Mouse (Mus musculus) embryonic facial prominence, embryonic 14.5 days (tissue): Measurements from ENCODE around the gene Polh. TPM values are rescaled to one million over a fixed set of nuclear protein-coding genes. Genes with fewer than 3 reads are reported as not detected.

ENCODE experiments used
- ATAC-seq: fragments of 200-750 bp; cut with Nextera tagmentation; 2 replicates; pipeline ENCODE4 v1.8.0; 2017; ENCODE audit warnings: low read depth, moderate number of reproducible peaks, moderate TSS enrichment
- DNase-seq: peaks from one replicate; pipeline ENCODE4 v3.0.0-alpha.2; 2015; ENCODE audit warnings: low spot score
- H3K27ac ChIP-seq: fragments of 300-500 bp; sonication (generic); replicated peaks from 2 replicates; pipeline ENCODE4 v1.5.1; 2014; ENCODE audit warnings: low read depth, mild to moderate bottlenecking, low read length, moderate library complexity
- H3K27me3 ChIP-seq: fragments of 300-500 bp; sonication (generic); replicated peaks from 2 replicates; pipeline ENCODE4 v1.6.1; 2014; ENCODE audit warnings: low read length; ENCODE audit not compliant: control insufficient read depth, insufficient read depth
- H3K36me3 ChIP-seq: fragments of 300-500 bp; sonication (generic); 2 replicates; pipeline ENCODE4 v1.6.1; 2014; ENCODE audit warnings: low read length, mixed read lengths; ENCODE audit not compliant: control insufficient read depth, insufficient read depth
- H3K4me1 ChIP-seq: fragments of 300-500 bp; sonication (generic); 2 replicates; pipeline ENCODE4 v1.6.1; 2014; ENCODE audit warnings: antibody characterized with exemption, low read length; ENCODE audit not compliant: control insufficient read depth, insufficient read depth
- H3K4me2 ChIP-seq: fragments of 300-500 bp; sonication (generic); 2 replicates; pipeline ENCODE4 v1.6.1; 2014; ENCODE audit warnings: low read depth, mild to moderate bottlenecking, low read length, moderate library complexity, mixed read lengths
- H3K4me3 ChIP-seq: fragments of 300-500 bp; sonication (generic); 2 replicates; pipeline ENCODE4 v1.5.1; 2014; ENCODE audit warnings: low read depth, mild to moderate bottlenecking, low read length
- H3K9ac ChIP-seq: fragments of 300-500 bp; sonication (generic); 2 replicates; pipeline ENCODE4 v1.6.1; 2014; ENCODE audit warnings: low read depth, mild to moderate bottlenecking, low read length, moderate library complexity, mixed read lengths
- H3K9me3 ChIP-seq: fragments of 300-500 bp; sonication (generic); 2 replicates; pipeline ENCODE4 v1.6.1; 2016; ENCODE audit warnings: low read length; ENCODE audit not compliant: control insufficient read depth
- WGBS: fragments of 180-500 bp; shearing (Covaris S2); extraction: QIAGEN DNeasy Blood & Tissue Kit; methylation state at CpG from one replicate; pipeline ENCODE4 v1.1.7; 2014; 5-methylcytosine and 5-hydroxymethylcytosine counted together
- polyA plus RNA-seq: library from polyadenylated mRNA; unstranded; fragments of >200 nt; fragmentation: Nextera tagmentation; extraction: Ambion mirVana; gene quantifications from 2 replicates; pipeline ENCODE4 v1.2.1, GENCODE M21; 2014

Gene Polh
- polyA plus RNA-seq, 1 experiment from 2014 or later, result 9.4 TPM

DNA sequence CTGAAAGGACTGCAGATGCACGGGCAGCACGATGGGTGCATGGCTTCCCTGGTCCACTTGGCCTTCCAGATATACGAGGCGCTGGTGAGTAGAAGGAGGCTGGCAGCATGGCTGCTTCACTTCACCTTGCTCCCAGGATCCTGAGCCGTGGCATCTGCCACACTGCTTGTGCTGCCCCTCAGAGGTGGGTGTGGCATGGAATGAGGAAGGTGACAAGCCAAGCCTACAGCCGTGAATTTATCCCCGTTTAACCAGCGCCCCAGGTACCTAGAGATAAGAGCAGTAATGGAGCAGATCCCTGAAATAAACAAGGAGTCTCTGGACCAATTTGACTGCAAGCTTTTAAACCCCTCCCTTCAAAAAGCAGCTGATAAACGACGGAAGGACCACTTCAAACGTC lies 39.0 kb upstream of the Polh start:
- DNase-seq, result no peak
- Histone ChIP-seq H3K4me1 (no peaks in the 10 kb centered on the region), H3K9me3 (no peaks in the 10 kb centered on the region), H3K4me2 (no peak overlapping the region), H3K9ac (no peak overlapping the region), H3K27ac (no peak overlapping the region), H3K4me3 (no peak overlapping the region), H3K36me3 (peaks cover 99% of the 10 kb centered on the region), H3K27me3 (no peaks in the 10 kb centered on the region)
- 77% methylated on average over 11 of the region's 11 CpGs for WGBS
- no peak for ATAC-seq

- WGBS, result 97% methylated on average over 14 of the region's 15 CpGs
Measured at GRCm38 (mm10) chr17:46239516-46240114, 37.2 kb upstream of the Polh start.

GRCm38 (mm10) chr17:46237480-46237879 lies 35.0 kb upstream of the Polh start:
- no peak overlapping the region for H3K9ac ChIP-seq
- H3K27me3 ChIP-seq, result no peaks in the 10 kb centered on the region
- no peak overlapping the region for H3K27ac ChIP-seq
- no peak overlapping the region for H3K4me2 ChIP-seq
- H3K9me3 ChIP-seq, result no peaks in the 10 kb centered on the region
- DNase-seq, result no peak
- H3K4me3 ChIP-seq, result no peak overlapping the region
- no peaks in the 10 kb centered on the region for H3K4me1 ChIP-seq
- peaks cover 91% of the 10 kb centered on the region for H3K36me3 ChIP-seq
- ATAC-seq, result no peak
- 81% methylated on average over 5 of the region's 5 CpGs for WGBS

More at GRCm38 (mm10) chr17:46239516-46240114, 37.2 kb upstream of the Polh start:
- no peak overlapping the region for H3K9ac ChIP-seq
- no peak for ATAC-seq
- H3K27ac ChIP-seq, result no peak overlapping the region
- no peak overlapping the region for H3K4me2 ChIP-seq
- H3K27me3 ChIP-seq, result no peaks in the 10 kb centered on the region
- H3K4me1 ChIP-seq, result no peaks in the 10 kb centered on the region
- no peak for DNase-seq
- H3K36me3 ChIP-seq, result peaks cover 92% of the 10 kb centered on the region
- H3K9me3 ChIP-seq, result no peaks in the 10 kb centered on the region
- no peak overlapping the region for H3K4me3 ChIP-seq

- ATAC-seq, result no peak
- DNase-seq, result no peak
- Histone ChIP-seq H3K4me3 (no peak overlapping the region), H3K9ac (no peak overlapping the region), H3K4me1 (no peaks in the 10 kb centered on the region), H3K27ac (no peak overlapping the region), H3K27me3 (no peaks in the 10 kb centered on the region), H3K4me2 (no peak overlapping the region), H3K9me3 (no peaks in the 10 kb centered on the region), H3K36me3 (peaks cover 87% of the 10 kb centered on the region)
- 92% methylated on average over 6 of the region's 6 CpGs for WGBS
Measured at GRCm38 (mm10) chr17:46237079-46237478, 34.6 kb upstream of the Polh start.

DNA sequence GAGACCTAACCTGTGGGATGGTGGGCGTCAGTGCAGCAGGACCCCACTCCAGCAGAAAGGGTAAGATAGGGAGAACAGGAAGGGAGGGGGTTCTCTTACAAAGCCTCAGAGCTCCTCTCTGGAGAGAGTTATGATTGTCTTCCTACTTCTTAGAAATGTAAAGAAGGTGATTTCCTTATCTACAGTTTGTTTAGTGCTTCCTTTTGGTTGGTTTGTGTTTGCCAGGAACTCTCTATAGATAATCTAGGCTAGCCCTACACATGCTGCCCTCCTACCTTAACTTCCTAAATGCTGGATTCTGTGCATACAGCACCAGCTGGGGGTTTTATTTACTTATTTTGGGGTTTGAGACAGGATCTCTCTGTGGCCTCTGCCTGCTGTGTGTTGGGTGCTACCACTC lies 33.6 kb upstream of the Polh start:
- WGBS, result 79% methylated on average over 1 of the region's 1 CpGs

DNA sequence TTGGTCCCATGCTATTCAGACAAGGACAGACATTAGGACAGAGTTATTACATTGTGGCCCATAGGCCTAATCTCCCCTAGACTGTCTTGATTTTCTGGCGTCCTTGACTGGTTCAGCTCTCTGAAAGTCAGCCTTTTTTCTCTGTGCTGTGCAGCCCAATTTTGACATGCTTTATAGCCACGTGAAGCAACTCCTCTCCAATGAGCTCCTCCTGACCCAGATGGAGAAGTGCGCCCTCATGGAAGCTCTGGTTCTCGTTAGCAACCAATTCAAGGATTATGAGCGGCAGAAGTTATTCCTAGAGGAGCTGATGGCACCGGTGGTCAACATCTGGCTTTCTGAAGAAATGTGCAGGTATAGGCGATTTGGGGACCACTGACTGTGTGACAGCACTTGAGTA lies 25.1 kb upstream of the Polh start:
- 64% methylated on average over 7 of the region's 7 CpGs for WGBS

More for the DNA sequence above, 33.6 kb upstream of the Polh start:
- Histone ChIP-seq H3K9me3 (no peaks in the 10 kb centered on the region), H3K9ac (no peak overlapping the region), H3K27ac (no peak overlapping the region), H3K36me3 (peaks cover 84% of the 10 kb centered on the region), H3K4me2 (no peak overlapping the region), H3K4me1 (no peaks in the 10 kb centered on the region), H3K4me3 (no peak overlapping the region), H3K27me3 (no peaks in the 10 kb centered on the region)
- DNase-seq, result no peak
- ATAC-seq, result no peak

GRCm38 (mm10) chr17:46221601-46222000 lies 19.2 kb upstream of the Polh start:
- Histone ChIP-seq H3K27me3 (no peaks in the 10 kb centered on the region), H3K9me3 (no peaks in the 10 kb centered on the region), H3K9ac (no peak overlapping the region), H3K4me1 (no peaks in the 10 kb centered on the region), H3K27ac (no peak overlapping the region), H3K36me3 (peaks cover 99% of the 10 kb centered on the region), H3K4me2 (no peak overlapping the region), H3K4me3 (no peak overlapping the region)
- WGBS, result 81% methylated on average over 3 of the region's 3 CpGs
- ATAC-seq, result no peak
- no peak for DNase-seq

More for the DNA sequence above, 25.1 kb upstream of the Polh start:
- ATAC-seq, result no peak
- DNase-seq, result no peak
- Histone ChIP-seq H3K9ac (no peak overlapping the region), H3K27ac (no peak overlapping the region), H3K4me2 (no peak overlapping the region), H3K4me3 (no peak overlapping the region), H3K9me3 (no peaks in the 10 kb centered on the region), H3K27me3 (no peaks in the 10 kb centered on the region), H3K36me3 (peaks cover 91% of the 10 kb centered on the region), H3K4me1 (no peaks in the 10 kb centered on the region)

GRCm38 (mm10) chr17:46210550-46210949 lies 8.1 kb upstream of the Polh start:
- no peak overlapping the region for H3K4me3 ChIP-seq
- 84% methylated on average over 3 of the region's 3 CpGs for WGBS

DNA sequence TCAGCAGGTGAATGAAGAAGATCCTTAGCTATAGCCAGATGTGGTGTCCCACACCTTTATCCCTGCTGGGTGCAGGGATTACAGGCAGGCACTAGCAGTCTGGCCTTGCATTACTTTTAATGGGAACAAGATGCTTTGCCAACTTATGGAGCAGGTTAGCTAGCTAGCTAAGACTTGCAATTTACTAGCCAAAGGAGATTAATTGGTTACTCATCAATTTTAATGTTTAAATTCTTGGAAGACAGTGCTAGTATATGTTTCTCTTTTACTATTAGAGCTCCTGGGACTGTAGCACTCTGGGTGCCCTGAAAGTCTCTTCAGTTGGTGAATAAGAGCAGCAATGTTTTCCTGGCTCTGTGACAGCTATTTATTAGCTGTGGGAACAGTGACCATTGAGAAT lies 4.2 kb upstream of the Polh start:
- H3K4me2 ChIP-seq, result no peak overlapping the region
- ATAC-seq, result no peak

More at GRCm38 (mm10) chr17:46210550-46210949, 8.1 kb upstream of the Polh start:
- DNase-seq (no peak), ATAC-seq (no peak)
- Histone ChIP-seq H3K36me3 (peaks cover 97% of the 10 kb centered on the region), H3K4me2 (no peak overlapping the region), H3K27ac (no peak overlapping the region), H3K27me3 (no peaks in the 10 kb centered on the region), H3K4me1 (no peaks in the 10 kb centered on the region), H3K9ac (no peak overlapping the region), H3K9me3 (no peaks in the 10 kb centered on the region)

More for the DNA sequence above, 4.2 kb upstream of the Polh start:
- H3K9me3 ChIP-seq, result no peaks in the 10 kb centered on the region
- H3K27me3 ChIP-seq, result no peaks in the 10 kb centered on the region
- peaks cover 67% of the 10 kb centered on the region for H3K36me3 ChIP-seq
- H3K27ac ChIP-seq, result no peak overlapping the region
- H3K4me1 ChIP-seq, result peaks cover 11% of the 10 kb centered on the region
- H3K4me3 ChIP-seq, result no peak overlapping the region
- H3K9ac ChIP-seq, result no peak overlapping the region
- no peak for DNase-seq
